Mouse (Mus musculus): ENCODE measurements around the gene Ms4a18. TPM values are rescaled to one million over a fixed set of nuclear protein-coding genes. Genes with fewer than 3 reads are reported as not detected.

Gene Ms4a18
- total RNA-seq, 1 experiment from 2014 or later: not detected

DNA sequence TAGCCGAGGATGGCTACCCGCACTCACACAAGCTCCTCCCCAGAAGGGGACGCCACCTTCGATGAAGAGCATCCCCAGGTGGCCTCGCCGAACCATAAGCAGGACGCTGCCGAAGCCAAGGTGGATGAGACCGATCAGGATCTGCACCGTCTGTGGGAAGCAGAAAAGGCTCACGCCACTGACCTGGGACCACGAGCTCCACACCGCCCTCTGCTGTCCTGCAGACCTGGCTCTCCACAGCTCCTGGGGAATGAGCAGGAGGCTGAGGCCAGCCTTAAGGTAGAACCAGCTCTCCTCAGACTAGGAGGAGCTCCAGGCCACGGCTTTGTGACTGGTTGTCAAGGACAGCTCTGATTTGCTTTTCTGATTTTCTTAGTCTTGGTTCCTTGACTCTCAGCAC is 34.7 kb downstream of the Ms4a18 start:
- peak; percentile 69 for DNase-seq

DNA sequence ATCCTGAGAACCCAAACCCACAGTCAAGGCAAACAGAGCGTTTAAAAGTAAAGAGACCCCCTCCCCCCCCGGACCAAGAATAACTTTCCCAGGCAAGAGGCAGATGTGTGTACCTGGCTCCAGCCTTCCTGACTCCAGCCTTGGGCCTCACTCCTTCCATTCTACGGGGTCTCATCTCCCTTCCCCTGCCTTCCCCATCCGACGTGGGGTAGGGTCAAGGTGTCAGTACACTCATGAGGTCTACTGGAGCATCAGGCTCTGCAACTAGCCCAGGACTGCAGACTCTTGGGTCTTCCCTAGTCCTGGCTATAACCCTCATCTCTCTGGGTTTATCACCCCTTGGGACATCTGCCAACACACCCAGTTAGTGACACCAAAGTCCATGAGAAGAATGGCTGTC is 37.6 kb downstream of the Ms4a18 start:
- DNase-seq: no peak

DNA sequence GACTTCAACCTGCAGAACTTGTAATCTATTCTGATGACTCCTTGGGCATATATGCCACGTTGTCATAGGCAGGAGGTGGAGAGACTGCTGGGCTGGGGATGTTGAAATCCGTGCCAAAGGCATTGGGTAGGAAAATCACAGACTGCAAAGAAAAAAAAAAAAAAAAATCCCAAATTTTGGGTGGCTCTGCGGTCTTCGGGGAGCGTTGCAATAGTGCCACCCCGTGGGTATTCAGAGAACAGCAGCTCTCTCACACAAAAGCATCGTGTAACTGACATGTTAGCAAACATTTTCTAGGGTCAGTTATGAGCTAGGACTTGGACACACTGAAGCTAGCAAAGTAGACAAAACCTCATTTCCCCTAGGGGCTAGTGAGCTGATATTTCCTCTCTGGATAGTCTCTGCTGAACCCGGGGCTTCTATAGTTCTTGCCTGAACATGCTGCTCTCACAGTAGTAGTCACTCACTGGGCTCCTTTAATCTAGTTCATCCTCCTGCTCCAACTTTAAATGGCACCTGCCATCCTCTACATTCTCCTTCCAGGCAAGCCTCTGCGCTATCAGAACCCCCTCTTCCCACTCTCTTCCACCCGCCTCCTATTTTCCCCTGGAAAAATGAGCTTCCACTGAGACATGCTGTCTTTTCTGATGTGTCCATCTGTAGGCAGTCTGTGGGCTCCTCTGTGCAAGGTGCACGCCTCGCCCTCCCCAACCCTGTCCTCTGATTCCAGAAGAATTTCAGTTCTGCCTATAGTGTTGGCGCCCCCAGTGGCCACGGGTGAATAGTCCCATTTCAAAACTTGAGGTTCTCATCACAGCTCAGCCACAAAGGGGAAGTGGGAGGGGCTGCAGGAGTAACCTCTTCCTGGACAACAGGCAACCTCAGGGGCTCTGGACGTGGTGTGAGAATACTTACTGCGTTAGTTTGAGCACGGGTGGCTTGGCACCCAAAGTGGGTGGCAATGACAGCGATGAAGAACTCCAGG is 38.4 kb downstream of the Ms4a18 start:
- DNase-seq: peak; percentile 73

DNA sequence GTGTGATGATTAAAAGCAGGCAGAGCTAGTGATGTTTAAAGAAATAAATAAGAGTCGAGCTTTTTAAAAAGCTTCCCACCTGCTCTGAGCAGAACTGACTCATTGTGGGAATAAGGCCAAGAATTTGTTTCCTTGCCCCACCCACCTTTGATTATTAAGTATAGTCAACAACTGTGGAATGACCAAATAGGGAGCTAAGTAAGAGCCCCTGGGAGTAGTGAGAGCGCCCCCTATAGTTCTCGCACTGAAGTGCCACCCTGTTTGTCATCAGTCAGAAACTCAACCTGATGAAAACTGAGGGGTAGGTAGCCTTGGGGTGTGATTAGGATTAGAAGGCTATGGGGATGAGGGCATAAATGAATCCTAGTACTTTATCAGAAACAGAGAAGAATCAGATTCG is 41.5 kb downstream of the Ms4a18 start:
- peak; percentile 24 for DNase-seq

DNA sequence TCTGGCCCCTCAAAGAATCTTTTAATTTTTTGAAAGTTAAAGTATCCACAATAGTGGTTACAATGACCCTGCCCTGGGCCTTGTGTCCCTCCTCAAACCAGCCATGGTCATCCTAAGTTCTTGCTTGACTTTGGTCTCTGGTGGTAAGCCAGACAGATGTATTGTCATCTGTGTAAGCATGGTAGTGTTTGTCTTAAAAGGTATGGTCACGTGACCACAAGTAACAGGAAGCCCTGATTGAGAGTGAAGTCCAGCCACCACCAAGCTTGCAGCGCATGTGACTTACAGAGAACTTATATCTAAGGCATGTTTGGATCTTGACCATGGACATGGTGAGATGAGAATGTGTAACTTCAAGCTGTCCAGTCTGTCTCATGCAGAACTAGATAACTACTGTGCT is 42.6 kb downstream of the Ms4a18 start:
- DNase-seq: no peak

DNA sequence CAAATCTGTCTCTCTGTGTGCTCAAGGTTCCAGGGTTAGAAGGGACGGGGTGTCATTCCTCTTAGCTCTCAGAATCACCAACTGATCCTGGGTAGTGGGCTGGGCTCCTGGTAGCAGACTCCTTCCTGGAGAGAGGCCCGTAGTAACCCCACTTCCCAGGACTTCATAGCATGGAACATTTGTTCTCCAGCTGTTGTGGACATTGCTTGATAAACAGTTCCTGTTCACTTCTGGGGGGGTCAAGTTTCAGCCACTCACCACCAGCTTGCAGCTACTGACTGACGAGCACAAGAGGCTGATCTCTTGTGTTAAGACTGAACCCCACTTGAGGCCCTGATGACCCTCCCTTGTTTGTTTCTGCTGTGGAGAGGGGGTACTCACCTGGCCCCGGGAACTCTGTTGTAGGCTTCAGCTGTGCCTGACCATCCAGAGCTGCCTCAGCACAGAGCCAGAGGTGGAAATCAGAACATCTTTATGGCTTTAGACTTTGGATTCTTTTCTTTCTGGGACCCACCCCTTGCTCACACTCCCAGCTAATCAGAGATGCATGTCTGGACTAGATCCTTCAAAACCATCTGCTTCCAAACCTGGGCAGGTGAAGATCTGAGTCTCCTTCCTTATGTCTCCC is 43.5 kb downstream of the Ms4a18 start, which contains the start of gene Ms4a10:
Gene Ms4a10, minus strand, starts transcription at position 433 of the 628 bp plus-strand sequence.
- DNase-seq: no peak

DNA sequence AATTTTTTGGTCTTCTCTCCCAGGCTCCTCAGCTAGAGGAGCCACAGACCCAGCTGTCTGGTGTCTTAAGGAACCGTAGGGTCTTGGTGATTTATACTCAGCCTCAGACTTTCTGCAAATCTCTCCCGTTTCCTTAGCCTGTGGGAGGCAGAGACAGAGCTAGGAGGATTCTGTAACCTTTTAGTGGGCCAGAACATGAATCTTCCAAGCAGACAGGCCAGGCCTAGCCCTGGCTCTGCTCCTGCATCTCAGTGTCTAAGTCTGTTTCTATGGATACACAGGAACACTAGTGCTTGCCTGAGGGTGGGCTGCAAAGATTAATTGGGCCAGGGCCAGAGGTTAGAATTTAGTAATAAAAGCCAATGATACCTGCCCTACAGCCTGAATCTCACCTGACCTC is 44.6 kb downstream of the Ms4a18 start:
- no peak for DNase-seq

DNA sequence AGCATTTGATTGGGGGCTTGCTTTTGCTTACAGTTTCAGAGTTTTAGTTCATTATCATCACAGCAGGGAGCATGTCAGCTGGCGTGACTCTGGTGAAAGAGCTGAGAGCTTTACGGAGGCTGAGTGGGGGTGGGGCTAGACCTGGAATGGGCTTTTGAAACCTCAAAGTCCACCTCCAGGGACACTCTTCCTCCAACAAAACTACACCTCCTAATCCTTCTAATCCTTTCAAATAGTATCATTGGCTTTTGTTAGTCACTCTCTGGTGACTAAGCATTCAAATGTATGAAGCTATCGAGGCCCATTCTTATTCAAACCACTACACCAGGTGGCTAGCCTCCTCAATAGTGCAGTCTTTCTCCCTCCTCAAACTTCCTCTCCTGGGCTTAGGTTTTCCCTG is 45.2 kb downstream of the Ms4a18 start:
- DNase-seq: no peak

DNA sequence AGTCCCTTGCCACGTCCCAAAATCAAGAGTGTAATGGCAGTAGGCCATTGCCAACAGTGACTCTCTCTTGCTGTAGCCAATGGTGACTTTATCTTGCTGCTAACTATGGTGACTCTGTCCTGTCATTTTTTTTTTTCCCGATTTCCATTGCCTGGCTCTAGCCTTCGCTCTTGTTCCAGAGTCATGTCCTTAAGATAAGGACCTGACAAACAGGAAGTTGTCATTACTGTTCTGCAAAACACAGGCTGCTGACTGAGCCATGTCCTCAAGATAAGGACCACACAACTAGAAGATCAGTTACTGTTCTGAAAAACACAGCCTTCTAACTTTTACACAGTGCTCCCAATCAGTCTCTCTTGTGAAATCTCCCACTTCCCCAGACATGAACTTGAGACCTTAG is 47.4 kb downstream of the Ms4a18 start:
- no peak for DNase-seq

DNA sequence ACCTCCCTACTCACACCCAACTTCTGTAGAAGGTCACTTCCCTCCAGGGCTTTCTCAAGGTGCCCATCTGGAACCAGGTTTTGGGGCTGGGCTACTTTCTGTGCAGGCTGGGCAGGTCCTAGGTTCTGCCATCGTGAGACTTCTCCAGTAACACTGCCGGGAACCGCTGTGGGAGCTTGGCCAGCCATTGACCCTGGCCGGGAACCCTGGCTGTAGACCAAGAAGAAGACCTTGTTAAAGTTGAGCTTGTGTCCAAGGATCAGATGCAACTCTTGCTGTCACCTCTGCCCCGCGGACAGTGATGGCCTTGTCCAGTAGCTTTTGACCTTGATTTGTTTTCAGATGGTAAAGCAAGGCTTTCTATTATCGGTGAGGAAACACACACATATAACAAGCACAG is 49.3 kb downstream of the Ms4a18 start:
- peak; percentile 68 for DNase-seq

DNA sequence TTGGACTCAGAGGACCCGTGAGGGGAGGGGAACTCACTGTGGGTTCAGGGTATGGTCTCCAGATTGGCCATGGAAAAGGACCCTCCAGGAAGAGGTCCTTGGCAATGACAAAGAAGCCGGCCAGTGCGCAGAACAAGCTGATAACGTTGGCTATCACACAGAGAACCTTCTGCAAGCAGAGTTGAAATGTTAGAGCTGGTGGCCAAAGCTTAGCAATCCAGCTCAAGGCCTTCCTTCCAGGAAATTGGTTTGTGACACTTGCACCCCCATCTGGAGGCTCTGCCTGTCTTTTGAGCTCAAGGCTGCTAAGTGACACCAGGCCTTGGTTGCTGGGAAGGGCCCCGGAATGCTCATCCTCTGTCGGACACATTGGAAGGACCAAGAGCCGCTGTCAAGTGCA is 52.1 kb downstream of the Ms4a18 start:
- DNase-seq: no peak

DNA sequence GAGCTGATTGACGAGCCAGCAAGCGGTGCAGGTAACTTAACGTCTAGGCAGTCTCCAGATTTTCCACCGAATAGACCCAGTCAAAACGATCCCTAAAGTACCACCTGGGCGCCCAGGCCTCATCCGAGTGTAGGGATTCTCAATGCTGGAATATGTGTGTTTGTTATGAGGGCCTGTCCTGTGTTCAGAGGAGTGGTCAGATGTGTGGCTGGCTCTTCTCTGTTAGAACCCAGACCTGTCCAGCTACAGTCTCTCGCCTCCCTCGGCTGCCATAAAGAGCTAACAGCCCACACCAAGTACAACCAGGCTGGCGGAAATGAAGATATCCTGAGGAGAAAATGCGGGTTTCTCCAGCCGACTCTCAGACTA is 57.9 kb downstream of the Ms4a18 start:
- no peak for DNase-seq

DNA sequence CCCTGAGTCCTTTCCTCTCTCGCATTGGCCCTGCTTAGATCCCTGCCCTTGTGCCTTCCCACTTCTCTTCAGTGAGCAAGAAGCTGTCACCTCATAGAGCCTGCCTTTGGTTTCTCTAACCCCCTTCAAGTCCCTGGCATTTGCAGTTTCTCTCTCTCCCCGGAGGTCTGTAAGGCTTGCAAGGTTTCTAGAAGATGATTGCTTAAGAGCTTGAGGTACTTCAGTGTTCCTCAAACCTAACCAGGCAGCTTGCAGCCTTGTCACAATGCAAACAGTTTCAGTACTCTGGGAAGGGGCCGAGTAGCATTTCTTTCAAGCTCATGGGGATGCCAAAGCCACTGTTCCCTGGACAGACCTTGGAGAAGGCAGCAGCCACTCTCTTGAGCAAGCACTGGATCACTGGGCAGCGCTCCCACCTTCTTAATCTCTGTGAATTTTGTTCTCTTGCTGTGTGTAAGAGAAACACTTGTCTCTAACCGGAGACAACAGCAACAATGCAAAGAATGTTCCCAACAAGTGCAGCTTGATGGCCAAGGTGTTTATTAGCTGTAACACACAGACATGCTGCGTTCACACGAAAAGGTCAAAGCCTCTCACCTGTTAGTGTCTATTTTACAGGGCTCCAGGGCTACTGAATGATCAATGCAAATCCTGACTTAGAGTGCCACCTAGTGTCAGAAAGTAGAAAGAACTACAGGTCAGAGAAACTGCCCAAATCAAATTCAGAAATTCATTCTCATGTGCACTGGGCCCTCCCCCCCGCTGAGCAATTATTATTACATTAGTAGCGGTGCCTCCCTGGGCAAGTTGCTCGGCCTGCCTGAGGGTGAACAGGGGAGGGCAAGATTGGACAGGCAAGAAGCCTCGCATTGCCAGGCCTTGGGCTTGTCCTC is 58.5 kb downstream of the Ms4a18 start:
- DNase-seq: no peak

DNA sequence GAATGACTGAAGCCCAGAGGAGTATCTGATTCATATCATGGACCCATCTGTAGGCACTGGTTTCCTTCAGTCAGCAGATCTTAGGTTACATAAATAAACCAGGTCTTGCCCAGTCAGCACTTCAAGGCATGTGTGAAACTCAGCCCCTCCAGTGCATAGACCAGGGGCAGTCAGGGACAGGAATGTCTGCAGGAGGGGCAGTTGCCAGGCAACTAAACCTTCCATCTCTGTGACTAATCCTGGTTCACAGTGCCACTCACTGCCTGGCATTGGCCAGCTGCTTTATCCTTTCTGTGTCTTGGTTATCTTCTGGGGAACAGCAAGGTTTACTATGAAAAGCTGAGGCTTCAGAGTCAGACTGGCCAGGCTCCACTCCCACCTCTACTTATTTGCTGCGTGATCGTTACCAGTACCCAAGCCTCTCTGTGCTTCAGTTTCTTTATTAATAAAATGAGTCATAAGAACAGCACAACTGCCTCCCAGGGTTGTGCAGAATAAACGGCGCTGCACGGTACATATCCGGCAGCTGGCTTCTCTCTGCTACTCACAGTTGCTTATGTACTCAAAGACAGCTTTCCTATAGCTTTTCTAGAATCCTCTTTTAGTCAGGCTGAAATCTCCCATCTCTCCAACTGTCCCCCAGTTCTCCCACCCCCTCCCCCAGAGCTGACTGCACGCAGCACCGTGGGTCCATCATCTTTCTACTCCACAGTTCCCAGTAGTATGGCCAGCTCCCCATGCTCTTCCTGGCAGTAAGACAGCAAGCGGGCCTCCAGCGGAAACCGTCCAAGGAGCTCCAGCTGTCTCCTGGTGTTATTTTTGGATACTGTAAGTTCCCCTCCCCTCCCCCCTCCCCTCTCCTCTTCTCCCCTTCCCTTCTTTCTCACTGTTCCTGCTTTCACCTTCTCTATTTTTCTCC is 65.6 kb downstream of the Ms4a18 start:
- no peak for DNase-seq

DNA sequence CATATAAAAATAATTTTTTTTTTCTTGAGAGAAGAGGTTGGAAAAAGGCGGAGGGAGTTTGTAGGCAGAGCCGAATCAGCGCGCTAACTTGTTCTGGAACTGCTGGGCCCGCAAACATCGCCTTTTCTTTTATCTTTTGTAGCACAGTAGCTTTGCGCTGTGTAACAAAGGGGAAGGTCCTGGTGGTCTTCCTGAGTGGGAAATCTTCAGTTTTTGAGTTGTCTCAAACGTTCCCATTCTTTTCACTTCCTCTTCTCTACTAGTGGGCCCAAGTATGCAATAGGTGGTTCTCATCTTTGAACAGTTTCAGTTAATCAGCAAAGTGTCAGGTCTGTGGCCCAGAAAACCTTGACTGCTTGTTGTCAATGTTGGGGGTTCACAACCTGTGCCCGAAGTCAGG is 68.3 kb downstream of the Ms4a18 start:
- DNase-seq: no peak

DNA sequence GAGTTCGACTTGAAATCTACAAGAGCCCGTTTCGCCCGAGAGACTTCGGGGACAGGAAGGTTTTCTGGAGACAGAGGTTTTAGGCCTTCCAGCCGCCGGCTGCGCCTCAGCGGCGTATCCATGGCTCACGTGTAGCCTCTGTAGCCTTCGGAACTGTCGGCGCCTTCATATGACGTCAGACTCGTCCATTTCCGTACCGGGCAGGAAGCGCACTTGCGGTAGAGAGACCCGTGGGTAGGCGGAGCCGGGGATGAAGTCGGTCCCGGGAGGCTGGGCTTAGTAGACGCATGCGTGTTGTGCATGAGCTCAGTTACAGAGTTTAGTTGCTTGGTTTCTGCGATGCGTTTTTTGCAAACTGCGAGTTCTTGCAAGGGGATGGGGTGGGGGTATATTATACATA is 68.7 kb downstream of the Ms4a18 start, which contains the start of gene Ccdc86:
Gene Ccdc86, minus strand, starts transcription at position 155 of the 400 bp plus-strand sequence.
- DNase-seq: peak; percentile 92

DNA sequence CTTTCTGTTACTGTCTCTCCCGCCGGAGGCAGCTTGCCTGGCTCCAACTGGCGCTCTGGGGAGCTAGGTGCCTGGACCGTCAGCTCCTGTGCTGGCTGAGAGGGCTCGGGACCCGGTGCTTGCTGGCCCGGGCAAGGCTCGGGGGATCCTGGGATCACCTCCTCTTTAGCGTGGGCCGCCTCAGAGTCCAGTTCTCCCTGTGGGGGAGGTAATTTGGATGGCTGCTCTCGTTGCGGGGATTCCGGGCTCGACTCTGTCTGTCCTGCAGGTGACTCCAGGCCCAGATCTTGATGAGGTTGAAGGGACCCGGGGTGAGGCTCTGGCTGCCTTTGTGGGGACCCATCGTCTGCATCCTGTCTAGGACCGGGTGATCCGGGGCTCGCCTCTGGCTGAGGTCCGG is 69.4 kb downstream of the Ms4a18 start:
- DNase-seq: peak; percentile 15

DNA sequence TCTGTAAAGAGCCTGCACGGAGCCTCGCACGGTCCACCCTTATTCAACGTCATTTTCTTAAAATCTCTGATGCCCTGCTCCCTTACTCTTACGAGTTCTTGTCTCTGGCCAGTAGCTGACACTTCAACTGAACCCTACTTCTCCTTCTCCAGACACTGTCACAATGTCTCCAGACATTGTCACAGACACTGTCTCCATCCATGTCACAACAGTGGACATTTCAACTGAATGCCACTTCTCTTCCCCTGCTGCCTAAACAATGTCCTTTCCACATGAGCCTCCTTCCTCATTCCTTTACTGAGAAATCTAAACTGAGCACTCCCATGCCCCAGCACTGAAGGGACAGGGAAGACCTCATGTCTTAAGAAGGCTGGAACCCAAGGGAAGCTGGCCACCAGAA is 70.6 kb downstream of the Ms4a18 start:
- DNase-seq: no peak

All from adrenal gland, postnatal 25 days (tissue).